Mouse (Mus musculus): ENCODE data around the gene Nkiras2. TPM values are rescaled to one million over a fixed set of nuclear protein-coding genes. Genes with fewer than 3 reads are reported as not detected.
A peak's percentile ranks its signal among the peaks of the same experiment; 100 is the strongest.
"Not testable (repeated sequence)": the region's sequence is repeated elsewhere in the genome, so short reads cannot be mapped to it uniquely, and the experiment has no call there.

The Nkiras2 gene
- polyA plus RNA-seq, 1 experiment = 39.5 TPM

DNA sequence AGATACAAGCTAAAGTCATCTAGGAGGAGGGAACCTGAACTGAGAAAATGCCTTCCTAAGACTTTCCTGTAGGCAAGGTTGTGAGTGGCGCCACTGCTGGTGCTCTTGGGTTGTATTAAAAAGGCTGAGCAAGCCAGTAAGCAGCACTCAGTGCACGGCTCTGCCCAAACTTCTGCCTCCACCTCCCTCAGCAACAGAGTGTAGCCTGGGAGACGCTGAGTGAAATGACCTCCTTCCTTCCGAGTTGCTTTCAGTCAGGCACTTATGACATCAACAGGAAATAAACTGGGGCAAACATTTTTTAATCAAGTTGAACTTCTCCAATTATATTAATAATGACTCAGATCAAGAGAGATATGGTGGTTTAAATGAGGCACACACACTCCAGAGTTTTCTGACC lies 10.2 kb upstream of the Nkiras2 start:
- Histone ChIP-seq H3K4me3 (ENCODE audit: extremely low read depth, insufficient read depth, insufficient read length) (no peak overlapping the region), H3K4me1 (ENCODE audit: control insufficient read depth, insufficient read depth, insufficient read length) (peaks cover 5% of the 10 kb centered on the region; the same call in 1 of the 2 replicates), H3K36me3 (ENCODE audit: control insufficient read depth, insufficient read depth, low read length) (peaks cover 9% of the 10 kb centered on the region), H3K27me3 (ENCODE audit: control insufficient read depth, insufficient read depth, low read length) (no peaks in the 10 kb centered on the region), H3K27ac (ENCODE audit: insufficient read depth, low read length) (peak overlapping the region; percentile 67)
- WGBS = 43% methylated on average over 4 of the region's 4 CpGs
- TF ChIP-seq CTCF (IDR thresholded peaks at IDR 0.05; ENCODE audit: extremely low read depth, insufficient read depth, insufficient read length, insufficient replicate concordance) (no peak), POLR2A (IDR thresholded peaks at IDR 0.05; ENCODE audit: low read depth, low read length) (no peak)
- no peak for DNase-seq (ENCODE audit: low read depth in 1 of 2, low spot score in 2 of 2)

DNA sequence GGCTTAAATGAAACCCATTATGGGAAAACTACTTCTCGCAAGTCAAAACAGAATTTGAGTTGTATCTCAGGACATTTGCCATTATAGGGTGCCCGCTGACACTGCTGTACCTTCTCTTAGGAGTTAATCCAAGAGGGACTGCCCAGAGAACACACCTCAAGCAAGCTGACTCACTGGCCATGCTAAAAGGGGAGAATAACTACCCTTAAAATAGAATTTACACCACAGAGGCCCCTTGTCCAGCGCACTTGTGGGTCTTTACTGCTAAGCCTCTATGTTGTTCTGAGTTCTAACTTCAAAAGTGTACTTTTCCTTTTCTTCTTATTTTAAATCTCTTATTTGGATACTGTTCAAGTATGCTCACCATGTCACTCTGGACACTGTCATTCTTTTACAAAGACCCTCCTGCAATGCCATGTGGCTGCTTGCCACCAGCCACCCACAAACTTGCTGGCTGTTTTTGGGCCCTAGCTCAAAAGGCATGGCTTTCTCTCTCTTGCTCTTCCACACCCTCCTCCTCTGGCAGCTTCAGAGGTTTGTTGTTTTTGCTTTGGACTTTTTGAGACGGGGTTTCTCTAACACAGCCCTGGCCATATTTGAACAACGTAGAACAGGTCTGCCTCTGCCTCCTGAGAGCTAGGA lies 9.6 kb upstream of the Nkiras2 start:
- H3K4me3 ChIP-seq (ENCODE audit: extremely low read depth, insufficient read depth, insufficient read length) = no peak overlapping the region
- H3K36me3 ChIP-seq (ENCODE audit: control insufficient read depth, insufficient read depth, low read length) = peaks cover 9% of the 10 kb centered on the region
- TF ChIP-seq CTCF (IDR thresholded peaks at IDR 0.05; ENCODE audit: extremely low read depth, insufficient read depth, insufficient read length, insufficient replicate concordance) = no peak
- H3K27me3 ChIP-seq (ENCODE audit: control insufficient read depth, insufficient read depth, low read length) = no peaks in the 10 kb centered on the region
- WGBS = 80% methylated on average over 5 of the region's 5 CpGs
- peaks cover 5% of the 10 kb centered on the region; the same call in 1 of the 2 replicates for H3K4me1 ChIP-seq (ENCODE audit: control insufficient read depth, insufficient read depth, insufficient read length)
- DNase-seq (ENCODE audit: low read depth in 1 of 2, low spot score in 2 of 2) = no peak
- H3K27ac ChIP-seq (ENCODE audit: insufficient read depth, low read length) = peak overlapping the region; percentile 45

DNA sequence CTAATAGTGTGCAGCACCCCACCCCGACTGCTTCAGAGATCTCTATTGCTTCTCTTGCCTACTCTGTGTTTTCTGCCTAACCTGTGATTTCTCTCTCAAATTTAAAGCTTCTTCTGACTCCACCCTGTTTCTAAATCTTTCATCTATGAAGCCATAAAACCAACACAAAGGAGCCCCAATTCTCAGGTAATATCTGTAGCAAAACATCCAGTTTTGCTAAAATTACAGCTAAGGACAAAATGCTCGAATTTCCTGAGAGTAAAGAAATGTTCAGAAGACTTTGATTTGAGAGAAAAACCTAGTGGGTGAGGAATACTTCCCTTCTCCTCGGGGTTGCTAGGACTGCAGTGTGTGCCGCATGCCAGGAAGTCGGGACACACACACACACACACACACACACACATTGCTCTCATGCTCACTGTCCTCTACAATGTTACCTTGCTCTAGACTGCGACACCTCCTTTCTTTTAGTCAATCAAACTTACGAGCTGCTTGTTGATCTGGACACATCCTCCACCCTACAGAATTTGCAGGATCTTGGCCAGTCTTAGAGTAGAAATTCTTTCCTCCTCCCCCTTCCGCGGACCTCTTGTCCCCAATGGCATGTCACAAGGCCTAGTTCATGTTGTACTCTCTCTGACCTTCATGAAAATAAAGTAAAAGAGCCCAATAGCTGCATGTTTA lies 8.9 kb upstream of the Nkiras2 start:
- Histone ChIP-seq H3K27me3 (ENCODE audit: control insufficient read depth, insufficient read depth, low read length) (no peaks in the 10 kb centered on the region), H3K36me3 (ENCODE audit: control insufficient read depth, insufficient read depth, low read length) (peaks cover 8% of the 10 kb centered on the region), H3K4me1 (ENCODE audit: control insufficient read depth, insufficient read depth, insufficient read length) (peaks cover 5% of the 10 kb centered on the region; the same call in 1 of the 2 replicates), H3K4me3 (ENCODE audit: extremely low read depth, insufficient read depth, insufficient read length) (no peak overlapping the region), H3K27ac (ENCODE audit: insufficient read depth, low read length) (peak overlapping the region; percentile 59)
- 65% methylated on average over 9 of the region's 9 CpGs for WGBS
- TF ChIP-seq POLR2A (IDR thresholded peaks at IDR 0.05; ENCODE audit: low read depth, low read length) (no peak), CTCF (IDR thresholded peaks at IDR 0.05; ENCODE audit: extremely low read depth, insufficient read depth, insufficient read length, insufficient replicate concordance) (no peak)
- no peak for DNase-seq (ENCODE audit: low read depth in 1 of 2, low spot score in 2 of 2)

DNA sequence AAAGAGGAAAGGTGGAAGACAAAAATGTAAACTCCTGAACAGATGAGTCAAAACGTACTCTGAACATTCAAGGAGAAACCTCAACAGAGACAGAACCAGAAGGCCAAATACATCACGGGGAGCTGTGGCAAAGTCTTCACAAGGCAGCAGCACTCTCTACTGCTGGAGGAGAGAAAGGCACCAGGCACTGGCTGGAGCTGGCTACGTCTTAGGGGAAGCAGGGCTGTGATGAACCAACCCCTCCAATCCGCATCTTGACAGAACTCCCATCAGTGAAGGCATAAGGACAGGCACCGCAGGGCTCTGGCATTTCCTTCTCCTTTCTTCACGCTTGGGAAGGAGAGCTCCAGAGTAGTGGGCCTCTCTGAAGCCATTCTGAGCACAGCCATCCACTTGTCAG lies 7.4 kb upstream of the Nkiras2 start:
- DNase-seq (ENCODE audit: low read depth in 1 of 2, low spot score in 2 of 2) = no peak
- Histone ChIP-seq H3K4me1 (ENCODE audit: control insufficient read depth, insufficient read depth, insufficient read length) (peaks cover 7% of the 10 kb centered on the region; the same call in 1 of the 2 replicates), H3K4me3 (ENCODE audit: extremely low read depth, insufficient read depth, insufficient read length) (no peak overlapping the region), H3K36me3 (ENCODE audit: control insufficient read depth, insufficient read depth, low read length) (peaks cover 8% of the 10 kb centered on the region), H3K27ac (ENCODE audit: insufficient read depth, low read length) (0 out of 2 replicates have a peak overlapping the region, but pooled peaks have one; percentile 0), H3K27me3 (ENCODE audit: control insufficient read depth, insufficient read depth, low read length) (no peaks in the 10 kb centered on the region)
- WGBS = 74% methylated on average over 6 of the region's 6 CpGs
- no peak for TF ChIP-seq POLR2A (IDR thresholded peaks at IDR 0.05; ENCODE audit: low read depth, low read length)
- peak; percentile 31; the same call in 1 of the 2 replicates for TF ChIP-seq CTCF (IDR thresholded peaks at IDR 0.05; ENCODE audit: extremely low read depth, insufficient read depth, insufficient read length, insufficient replicate concordance)

DNA sequence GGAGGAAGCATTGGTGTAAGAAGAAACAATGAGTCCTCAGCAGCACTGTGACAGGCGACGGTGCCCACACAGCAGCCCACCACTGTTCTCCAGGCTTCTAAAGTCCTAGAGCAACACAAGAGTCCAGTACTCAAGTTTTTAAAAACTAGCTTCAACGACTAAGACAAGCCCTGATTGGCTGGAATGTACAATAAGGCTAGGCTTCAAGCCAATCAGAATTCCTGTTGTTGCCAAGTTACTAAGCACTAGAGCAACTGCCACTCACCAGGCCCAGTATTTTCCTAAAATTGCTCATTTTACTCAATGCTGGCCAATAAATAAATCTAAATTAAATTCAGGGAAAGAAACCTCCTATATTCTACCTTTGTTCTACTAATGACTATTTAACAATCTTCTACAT lies 5.8 kb upstream of the Nkiras2 start:
- no peaks in the 10 kb centered on the region for H3K27me3 ChIP-seq (ENCODE audit: control insufficient read depth, insufficient read depth, low read length)
- no peak overlapping the region for H3K27ac ChIP-seq (ENCODE audit: insufficient read depth, low read length)
- H3K4me3 ChIP-seq (ENCODE audit: extremely low read depth, insufficient read depth, insufficient read length) = no peak overlapping the region
- H3K36me3 ChIP-seq (ENCODE audit: control insufficient read depth, insufficient read depth, low read length) = peaks cover 2% of the 10 kb centered on the region
- TF ChIP-seq CTCF (IDR thresholded peaks at IDR 0.05; ENCODE audit: extremely low read depth, insufficient read depth, insufficient read length, insufficient replicate concordance) (no peak), POLR2A (IDR thresholded peaks at IDR 0.05; ENCODE audit: low read depth, low read length) (no peak)
- H3K4me1 ChIP-seq (ENCODE audit: control insufficient read depth, insufficient read depth, insufficient read length) = peaks cover 10% of the 10 kb centered on the region
- DNase-seq (ENCODE audit: low read depth in 1 of 2, low spot score in 2 of 2) = no peak
- WGBS = 85% methylated on average over 3 of the region's 3 CpGs

DNA sequence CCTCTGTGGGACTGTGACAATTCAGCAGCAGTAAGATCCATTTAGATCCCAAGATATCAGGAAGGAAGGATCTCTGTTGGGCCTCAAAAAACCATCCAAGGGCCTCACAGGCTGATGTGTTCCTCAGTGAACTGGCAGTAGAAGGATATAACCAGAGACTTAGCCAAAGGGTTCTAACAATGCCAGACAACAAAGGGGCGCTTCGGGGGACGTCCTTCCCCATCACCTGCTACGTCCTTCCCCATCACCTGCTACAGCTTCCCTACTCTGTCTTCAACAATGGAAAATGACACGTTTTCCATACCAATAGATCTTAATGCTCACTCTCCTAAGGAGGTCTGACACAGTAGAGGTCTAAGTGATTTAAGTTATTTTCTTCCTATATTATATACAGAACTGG lies 2.7 kb upstream of the Nkiras2 start:
- H3K4me1 ChIP-seq (ENCODE audit: control insufficient read depth, insufficient read depth, insufficient read length) = peaks cover 10% of the 10 kb centered on the region
- no peak for DNase-seq (ENCODE audit: low read depth in 1 of 2, low spot score in 2 of 2)
- no peaks in the 10 kb centered on the region for H3K27me3 ChIP-seq (ENCODE audit: control insufficient read depth, insufficient read depth, low read length)
- TF ChIP-seq CTCF (IDR thresholded peaks at IDR 0.05; ENCODE audit: extremely low read depth, insufficient read depth, insufficient read length, insufficient replicate concordance) = no peak
- TF ChIP-seq POLR2A (IDR thresholded peaks at IDR 0.05; ENCODE audit: low read depth, low read length) = no peak
- H3K27ac ChIP-seq (ENCODE audit: insufficient read depth, low read length) = no peak overlapping the region
- H3K4me3 ChIP-seq (ENCODE audit: extremely low read depth, insufficient read depth, insufficient read length) = no peak overlapping the region
- 89% methylated on average over 5 of the region's 5 CpGs for WGBS
- H3K36me3 ChIP-seq (ENCODE audit: control insufficient read depth, insufficient read depth, low read length) = no peaks in the 10 kb centered on the region

DNA sequence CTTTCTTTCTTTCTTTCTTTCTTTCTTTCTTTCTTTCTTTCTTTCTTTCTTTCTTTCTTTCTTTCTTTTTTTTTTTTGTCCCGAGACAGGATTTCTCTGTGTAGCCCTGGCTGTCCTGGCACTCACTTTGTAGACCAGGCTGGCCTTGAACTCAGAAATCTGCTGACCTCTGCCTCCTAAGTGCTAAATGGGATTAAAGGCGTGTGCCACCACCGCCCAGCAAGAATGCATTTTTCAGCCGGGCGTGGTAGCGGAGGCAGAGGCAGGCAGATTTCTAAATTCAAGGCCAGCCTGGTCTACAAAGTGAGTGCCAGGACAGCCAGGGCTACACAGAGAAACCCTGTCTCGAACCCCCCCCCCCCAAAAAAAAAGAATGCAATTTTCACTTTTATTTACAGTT lies 2.2 kb upstream of the Nkiras2 start:
- H3K4me1 ChIP-seq (ENCODE audit: control insufficient read depth, insufficient read depth, insufficient read length); H3K36me3 ChIP-seq (ENCODE audit: control insufficient read depth, insufficient read depth, low read length); DNase-seq (ENCODE audit: low read depth in 1 of 2, low spot score in 2 of 2); H3K27me3 ChIP-seq (ENCODE audit: control insufficient read depth, insufficient read depth, low read length); H3K4me3 ChIP-seq (ENCODE audit: extremely low read depth, insufficient read depth, insufficient read length); H3K27ac ChIP-seq (ENCODE audit: insufficient read depth, low read length): not testable (repeated sequence)
- WGBS = 88% methylated on average over 7 of the region's 7 CpGs

Measured in spleen, adult 2 months (tissue).